Mouse (Mus musculus) limb, embryonic 13.5 days (tissue): ENCODE data around the gene Sod1. TPM values are rescaled to one million over a fixed set of nuclear protein-coding genes. Genes with fewer than 3 reads are reported as not detected.
A peak's percentile ranks its signal among the peaks of the same experiment; 100 is the strongest.
"Not testable (repeated sequence)": the region's sequence is repeated elsewhere in the genome, so short reads cannot be mapped to it uniquely, and the experiment has no call there.

Experiments
- ATAC-seq: fragments of 200-750 bp; cut with Nextera tagmentation; 2 replicates; pipeline ENCODE4 v1.8.0; 2017; ENCODE audit warnings: low read depth, moderate number of reproducible peaks, moderate TSS enrichment; ENCODE audit not compliant: low FRiP score
- H3K27ac ChIP-seq: fragments of 300-500 bp; sonication (generic); 2 replicates; pipeline ENCODE4 v1.5.1; 2015; ENCODE audit warnings: inconsistent platforms, mild to moderate bottlenecking, moderate library complexity
- H3K27me3 ChIP-seq: fragments of 300-500 bp; sonication (generic); 2 replicates; pipeline ENCODE4 v1.6.1; 2015; ENCODE audit warnings: mild to moderate bottlenecking, inconsistent platforms
- H3K36me3 ChIP-seq: fragments of 300-500 bp; sonication (generic); 2 replicates; pipeline ENCODE4 v1.6.1; 2015; ENCODE audit warnings: inconsistent platforms, mild to moderate bottlenecking, moderate library complexity
- H3K4me1 ChIP-seq: fragments of 300-500 bp; sonication (generic); 2 replicates; pipeline ENCODE4 v1.6.1; 2015; ENCODE audit warnings: inconsistent platforms
- H3K4me2 ChIP-seq: fragments of 300-500 bp; sonication (generic); replicated peaks from 2 replicates; pipeline ENCODE4 v1.6.1; 2015; ENCODE audit warnings: inconsistent platforms, mild to moderate bottlenecking, moderate library complexity
- H3K4me3 ChIP-seq: fragments of 300-500 bp; sonication (generic); 2 replicates; pipeline ENCODE4 v1.5.1; 2015; ENCODE audit warnings: moderate library complexity, mild to moderate bottlenecking, inconsistent platforms
- H3K9ac ChIP-seq: fragments of 300-500 bp; sonication (generic); 2 replicates; pipeline ENCODE4 v1.6.1; 2015; ENCODE audit warnings: mild to moderate bottlenecking, inconsistent platforms
- H3K9me3 ChIP-seq: fragments of 300-500 bp; sonication (generic); 2 replicates; pipeline ENCODE4 v1.6.1; 2016; ENCODE audit warnings: inconsistent platforms
- WGBS: fragments of 180-500 bp; shearing (Covaris S2); methylation state at CpG from one replicate; pipeline ENCODE4 v1.1.7; 2015; 5-methylcytosine and 5-hydroxymethylcytosine counted together
- polyA plus RNA-seq: library from polyadenylated mRNA; unstranded; fragments of >200 nt; fragmentation: Nextera tagmentation; extraction: Ambion mirVana; gene quantifications from 2 replicates; pipeline ENCODE4 v1.2.1, GENCODE M21; 2015

Gene Sod1
- polyA plus RNA-seq, 1 experiment from 2014 or later = 1,085 TPM

DNA sequence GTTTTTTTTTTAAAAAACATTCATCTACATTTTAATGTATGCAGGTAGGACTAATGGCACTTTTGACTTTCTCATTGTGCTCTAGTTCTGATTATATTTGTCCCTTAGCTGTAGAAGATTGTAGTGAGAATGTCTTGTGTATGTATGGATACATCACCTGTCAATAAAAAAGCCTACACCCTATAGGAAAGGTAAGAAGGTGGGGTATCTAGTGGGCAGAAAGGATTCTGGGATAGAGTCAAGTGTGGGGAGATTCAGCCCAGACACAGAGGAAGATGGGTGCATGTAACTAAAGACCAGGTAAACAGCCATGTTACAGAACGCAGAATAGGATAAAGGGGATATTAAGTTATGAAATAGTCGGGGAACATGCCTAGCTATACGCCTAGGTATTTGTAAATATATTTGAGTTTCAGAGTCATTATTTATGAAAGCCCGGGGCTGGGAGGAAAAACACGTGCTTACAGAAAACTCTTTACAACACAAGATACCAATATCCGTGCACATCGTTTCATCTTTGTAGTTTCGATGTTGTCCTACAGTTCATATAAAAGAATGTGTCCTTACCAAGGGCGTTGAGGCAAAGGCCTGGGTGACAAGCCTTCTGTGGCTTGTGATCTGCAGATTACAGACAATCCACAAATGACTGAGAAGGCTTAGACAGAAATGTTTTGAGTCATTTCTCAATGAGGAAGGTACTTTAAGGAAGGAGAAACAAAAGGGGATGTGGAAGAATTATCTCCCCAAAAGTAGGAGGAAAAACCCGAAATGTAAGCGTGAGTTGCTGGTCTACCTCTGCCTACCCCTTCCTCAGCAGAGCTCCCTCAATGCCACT lies 5.6 kb upstream of the Sod1 start:
- no peak overlapping the region for H3K4me3 ChIP-seq

DNA sequence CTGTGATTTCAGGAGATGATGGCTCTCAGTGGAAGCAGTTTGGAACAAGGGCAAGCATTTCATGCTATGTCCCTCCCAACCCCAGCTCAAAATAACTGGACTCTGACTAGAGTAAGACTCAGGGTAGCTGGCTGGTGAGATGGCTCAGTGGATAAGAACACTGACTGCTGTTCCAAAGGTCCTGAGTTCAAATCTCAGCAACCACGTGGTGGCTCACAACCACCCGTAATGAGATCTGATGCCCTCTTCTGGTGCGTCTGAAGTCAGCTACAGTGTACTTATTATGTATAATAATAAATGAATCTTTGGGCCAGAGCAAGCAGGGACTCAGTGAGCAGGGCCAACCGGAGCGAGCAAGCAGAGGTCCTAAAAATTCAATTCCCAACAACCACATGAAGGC lies 4.7 kb upstream of the Sod1 start:
- not testable (repeated sequence) for H3K9me3 ChIP-seq, ATAC-seq
- 88% methylated on average over 5 of the region's 5 CpGs for WGBS

More for the DNA sequence above, 5.6 kb upstream of the Sod1 start:
- no peak overlapping the region for H3K27ac ChIP-seq
- ATAC-seq = no peak
- WGBS = 93% methylated on average over 11 of the region's 11 CpGs
- H3K4me1 ChIP-seq = no peaks in the 10 kb centered on the region
- H3K4me2 ChIP-seq = no peak overlapping the region
- no peaks in the 10 kb centered on the region for H3K36me3 ChIP-seq
- H3K27me3 ChIP-seq = no peaks in the 10 kb centered on the region
- no peak overlapping the region for H3K9ac ChIP-seq
- no peaks in the 10 kb centered on the region for H3K9me3 ChIP-seq

GRCm38 (mm10) chr16:90216414-90216813 lies 4.1 kb upstream of the Sod1 start:
- no peak for ATAC-seq

More for the DNA sequence above, 4.7 kb upstream of the Sod1 start:
- not testable (repeated sequence) for H3K27me3 ChIP-seq, H3K36me3 ChIP-seq, H3K9ac ChIP-seq, H3K4me2 ChIP-seq, H3K4me1 ChIP-seq, H3K4me3 ChIP-seq, H3K27ac ChIP-seq

DNA sequence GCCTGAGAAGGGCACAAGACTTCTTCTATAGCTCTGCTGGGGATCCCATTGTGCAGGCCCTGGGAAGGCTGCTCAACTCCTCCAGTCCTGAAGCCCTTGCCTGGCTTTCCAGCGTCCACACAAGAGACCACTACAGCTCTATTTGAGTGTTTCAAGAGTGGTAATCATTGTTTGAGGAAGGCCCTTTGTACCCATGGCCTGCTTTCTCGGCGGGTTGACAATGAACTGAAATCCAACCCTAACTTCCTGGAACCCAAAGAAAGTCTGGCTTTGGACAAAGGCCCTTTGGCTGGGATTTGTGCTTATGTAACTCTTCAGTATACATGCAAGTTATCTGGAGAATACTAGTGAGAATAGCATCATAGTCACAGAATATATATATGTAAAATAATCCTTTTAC lies 3.2 kb upstream of the Sod1 start:
- H3K4me3 ChIP-seq = no peak overlapping the region
- no peak overlapping the region for H3K4me2 ChIP-seq
- no peak for ATAC-seq
- WGBS = 73% methylated on average over 3 of the region's 3 CpGs
- H3K27ac ChIP-seq = no peak overlapping the region
- no peaks in the 10 kb centered on the region for H3K9me3 ChIP-seq
- no peaks in the 10 kb centered on the region for H3K36me3 ChIP-seq
- no peak overlapping the region for H3K9ac ChIP-seq
- H3K4me1 ChIP-seq = peaks cover 8% of the 10 kb centered on the region
- H3K27me3 ChIP-seq = no peaks in the 10 kb centered on the region

More at GRCm38 (mm10) chr16:90216414-90216813, 4.1 kb upstream of the Sod1 start:
- Histone ChIP-seq H3K4me1 (no peaks in the 10 kb centered on the region), H3K36me3 (no peaks in the 10 kb centered on the region), H3K27ac (no peak overlapping the region), H3K9ac (no peak overlapping the region), H3K9me3 (no peaks in the 10 kb centered on the region), H3K4me3 (no peak overlapping the region), H3K4me2 (no peak overlapping the region), H3K27me3 (no peaks in the 10 kb centered on the region)
- WGBS = 88% methylated on average over 2 of the region's 2 CpGs

DNA sequence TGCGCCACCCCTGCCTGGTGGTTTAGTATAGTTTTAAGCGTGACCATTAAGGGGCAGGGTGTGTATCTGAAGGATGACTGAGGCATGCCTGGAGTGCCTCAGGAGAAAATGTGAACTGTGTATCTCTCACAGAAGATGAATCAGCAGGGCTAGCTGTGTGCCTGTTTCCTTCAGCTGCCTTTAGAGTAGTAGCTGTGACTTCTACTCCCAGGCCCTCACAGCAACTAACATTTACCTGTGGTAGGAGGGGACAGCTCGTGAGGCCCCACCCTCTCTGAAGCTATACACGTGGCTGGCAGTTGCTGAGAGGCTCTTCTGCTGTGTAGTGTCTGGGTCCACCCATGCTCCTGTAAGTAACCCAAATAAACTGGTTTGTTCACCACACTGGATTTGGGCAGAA lies 2.6 kb upstream of the Sod1 start:
- 65% methylated on average over 4 of the region's 4 CpGs for WGBS
- Histone ChIP-seq H3K4me3 (no peak overlapping the region), H3K4me2 (no peak overlapping the region), H3K9ac (no peak overlapping the region), H3K4me1 (peaks cover 14% of the 10 kb centered on the region), H3K27ac (no peak overlapping the region), H3K36me3 (no peaks in the 10 kb centered on the region), H3K27me3 (no peaks in the 10 kb centered on the region), H3K9me3 (no peaks in the 10 kb centered on the region)
- ATAC-seq = no peak

DNA sequence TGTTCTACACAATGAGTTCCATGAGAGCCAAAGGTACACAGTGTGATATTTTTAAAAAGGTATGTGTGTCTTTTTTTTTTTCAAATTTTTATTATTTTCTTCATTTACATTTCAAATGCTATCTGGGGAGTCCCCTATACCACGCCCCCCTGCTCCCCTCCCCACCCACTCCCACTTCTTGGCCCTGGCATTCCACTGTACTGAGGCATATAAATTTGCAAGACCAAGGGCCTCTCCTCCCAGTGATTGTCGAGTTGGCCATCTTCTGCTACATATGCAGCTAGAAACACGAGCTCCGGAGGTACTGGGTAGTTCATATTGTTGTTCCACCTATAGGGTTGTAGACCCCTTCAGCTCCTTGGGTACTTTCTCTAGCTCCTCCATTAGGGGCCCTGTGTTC lies 1.1 kb upstream of the Sod1 start:
- Histone ChIP-seq H3K4me1 (peaks cover 21% of the 10 kb centered on the region), H3K36me3 (peaks cover 12% of the 10 kb centered on the region)
- H3K9me3 ChIP-seq, H3K4me3 ChIP-seq, H3K27ac ChIP-seq, H3K4me2 ChIP-seq, ATAC-seq, H3K9ac ChIP-seq, H3K27me3 ChIP-seq: not testable (repeated sequence)
- 69% methylated on average over 4 of the region's 4 CpGs for WGBS

- Histone ChIP-seq H3K9ac (peak overlapping the region; percentile 90), H3K27ac (peak overlapping the region; percentile 85), H3K36me3 (peaks cover 27% of the 10 kb centered on the region), H3K4me2 (peak overlapping the region; percentile 88), H3K27me3 (no peaks in the 10 kb centered on the region), H3K4me3 (peak overlapping the region; percentile 96), H3K9me3 (no peaks in the 10 kb centered on the region), H3K4me1 (peaks cover 21% of the 10 kb centered on the region)
- WGBS = under 1% methylated on average over 44 of the region's 52 CpGs
- ATAC-seq = peak; percentile 86
These were observed 408 bp downstream of the Sod1 start for GRCm38 (mm10) chr16:90220892-90221431.

DNA sequence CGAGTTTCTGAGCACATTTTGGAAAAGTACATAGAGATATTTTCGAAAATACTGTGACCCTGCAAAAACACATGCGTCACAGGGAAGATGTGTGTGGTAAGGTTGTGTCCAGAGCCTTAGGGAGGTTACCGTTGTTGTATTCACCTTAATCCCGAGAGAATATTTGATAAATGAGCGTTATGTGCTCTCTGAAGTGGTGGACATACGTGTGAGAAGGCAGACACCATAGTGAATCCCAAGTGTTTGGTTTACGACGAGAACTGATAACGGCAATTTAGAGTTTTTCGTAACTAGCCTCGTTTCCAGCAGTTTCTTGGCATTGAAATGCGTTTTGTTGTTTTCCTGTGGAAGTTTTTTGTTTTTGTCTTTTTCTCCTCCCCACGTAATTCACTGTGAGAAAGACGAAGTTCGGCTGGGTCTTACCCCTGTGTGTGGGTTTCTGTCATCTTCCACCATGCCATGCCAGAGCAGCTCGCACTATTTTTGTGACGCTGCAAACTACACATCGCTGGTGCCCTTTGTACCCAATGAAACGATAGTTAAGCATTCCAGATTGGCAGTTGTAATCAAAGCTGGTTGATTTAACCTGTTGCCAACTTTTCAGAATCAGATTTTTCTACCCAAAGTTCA lies 1.0 kb downstream of the Sod1 start:
- 6% methylated on average over 20 of the region's 20 CpGs for WGBS
- no peak for ATAC-seq
- Histone ChIP-seq H3K9ac (peak overlapping the region; percentile 90), H3K27me3 (no peaks in the 10 kb centered on the region), H3K4me2 (peak overlapping the region; percentile 88), H3K27ac (no peak overlapping the region; the same call in 1 of the 2 replicates), H3K9me3 (no peaks in the 10 kb centered on the region), H3K36me3 (peaks cover 33% of the 10 kb centered on the region), H3K4me3 (peak overlapping the region; percentile 96), H3K4me1 (peaks cover 21% of the 10 kb centered on the region)

DNA sequence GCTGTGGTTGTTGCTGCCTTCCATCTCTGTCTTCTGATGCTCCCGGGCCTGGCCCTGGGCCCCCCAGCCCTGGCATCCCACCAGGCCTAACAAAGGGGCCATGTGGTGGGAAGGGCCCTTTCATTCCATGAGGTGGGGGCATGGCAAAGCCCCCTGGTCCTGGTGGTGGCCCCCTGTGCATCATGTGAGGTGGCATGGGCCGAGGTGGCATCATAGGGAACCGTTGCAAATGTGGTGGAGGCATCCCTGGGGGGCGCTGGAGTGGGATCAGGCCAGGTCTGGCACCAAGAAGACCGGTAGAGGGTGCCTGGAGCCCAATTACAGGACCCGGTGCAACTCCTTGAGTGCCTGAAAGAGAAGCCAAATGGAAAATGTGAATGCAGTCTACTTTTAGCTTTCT lies 9.3 kb downstream of the Sod1 start:
- Histone ChIP-seq H3K4me3 (no peak overlapping the region), H3K36me3 (peaks cover 67% of the 10 kb centered on the region), H3K4me1 (no peaks in the 10 kb centered on the region), H3K9me3 (no peaks in the 10 kb centered on the region), H3K9ac (no peak overlapping the region), H3K27me3 (no peaks in the 10 kb centered on the region), H3K27ac (no peak overlapping the region; the same call in 1 of the 2 replicates), H3K4me2 (no peak overlapping the region)
- 84% methylated on average over 6 of the region's 6 CpGs for WGBS
- ATAC-seq = no peak

GRCm38 (mm10) chr16:90231302-90231701 lies 10.7 kb downstream of the Sod1 start:
- H3K27ac ChIP-seq = no peak overlapping the region
- H3K4me3 ChIP-seq = no peak overlapping the region
- ATAC-seq = no peak
- H3K4me2 ChIP-seq = no peak overlapping the region
- H3K9ac ChIP-seq = no peak overlapping the region
- H3K4me1 ChIP-seq = no peaks in the 10 kb centered on the region
- H3K9me3 ChIP-seq = no peaks in the 10 kb centered on the region
- H3K27me3 ChIP-seq = no peaks in the 10 kb centered on the region
- WGBS = 91% methylated on average over 7 of the region's 7 CpGs
- peaks cover 60% of the 10 kb centered on the region for H3K36me3 ChIP-seq

DNA sequence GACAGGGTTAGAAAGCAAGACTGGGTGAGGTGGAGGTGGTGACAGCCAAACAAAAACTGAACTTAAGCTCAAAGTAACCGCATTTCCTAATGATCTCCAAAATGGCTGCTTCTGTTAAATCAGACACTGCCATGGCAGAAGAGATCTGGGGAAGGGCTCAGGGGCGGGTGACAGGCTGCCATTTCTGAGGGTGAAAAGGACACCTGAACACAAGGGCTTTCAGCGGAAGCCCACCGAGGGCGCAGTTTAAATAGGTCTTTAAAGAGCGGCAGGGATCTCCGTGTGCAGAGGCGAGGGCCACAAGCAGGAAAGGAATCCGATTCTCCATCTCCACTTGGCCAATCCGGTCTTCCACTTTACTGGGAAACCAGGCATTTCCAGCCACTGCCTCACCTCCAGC lies 13.1 kb downstream of the Sod1 start:
- no peak overlapping the region for H3K4me3 ChIP-seq
- no peak overlapping the region for H3K27ac ChIP-seq
- H3K36me3 ChIP-seq = peaks cover 45% of the 10 kb centered on the region
- H3K9ac ChIP-seq = no peak overlapping the region
- H3K27me3 ChIP-seq = no peaks in the 10 kb centered on the region
- H3K4me1 ChIP-seq = no peaks in the 10 kb centered on the region
- no peak for ATAC-seq
- H3K4me2 ChIP-seq = no peak overlapping the region
- WGBS = 90% methylated on average over 10 of the region's 10 CpGs
- H3K9me3 ChIP-seq = no peaks in the 10 kb centered on the region

DNA sequence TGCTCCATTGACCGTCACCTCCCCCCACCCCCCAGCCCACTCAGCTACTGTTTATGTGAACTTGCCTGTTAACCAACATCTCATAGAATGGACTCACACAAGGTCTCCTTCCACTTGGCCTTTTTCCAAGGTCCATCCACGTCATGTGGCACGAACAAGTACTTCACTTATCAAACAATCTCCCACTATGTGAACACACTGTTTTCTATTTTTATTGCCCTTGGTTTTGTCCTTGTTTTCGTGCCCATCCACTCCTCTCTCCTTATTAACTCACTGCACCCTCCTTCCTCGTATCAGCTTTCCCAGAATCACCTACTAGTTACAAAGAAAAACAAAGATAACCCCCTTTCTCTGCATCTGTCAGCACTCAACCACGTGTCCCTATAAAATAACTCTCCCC lies 14.1 kb downstream of the Sod1 start:
- Histone ChIP-seq H3K4me3 (no peak overlapping the region), H3K27ac (no peak overlapping the region), H3K9me3 (no peaks in the 10 kb centered on the region), H3K36me3 (peaks cover 47% of the 10 kb centered on the region), H3K27me3 (no peaks in the 10 kb centered on the region), H3K4me1 (no peaks in the 10 kb centered on the region), H3K9ac (no peak overlapping the region), H3K4me2 (no peak overlapping the region)
- 81% methylated on average over 6 of the region's 6 CpGs for WGBS
- ATAC-seq = no peak
